Mouse (Mus musculus) forebrain, postnatal 0 days (tissue): ENCODE measurements around the gene Ccdc124. TPM values are rescaled to one million over a fixed set of nuclear protein-coding genes. Genes with fewer than 3 reads are reported as not detected.
A peak's percentile ranks its signal among the peaks of the same experiment; 100 is the strongest.

ENCODE experiments used
- ATAC-seq: fragments of 200-750 bp; cut with Nextera tagmentation; 2 replicates; pipeline ENCODE4 v1.8.0; 2017; ENCODE audit warnings: mild to moderate bottlenecking, moderate library complexity
- DNase-seq: peaks from one replicate; pipeline ENCODE4 v3.0.0-alpha.2; 2015
- H3K27ac ChIP-seq: fragments of 300-500 bp; sonication (generic); 2 replicates; pipeline ENCODE4 v1.5.1; 2014; ENCODE audit warnings: low read depth, mild to moderate bottlenecking, antibody characterized with exemption, low read length, moderate library complexity, mixed read lengths
- H3K27me3 ChIP-seq: fragments of 300-500 bp; sonication (generic); 2 replicates; pipeline ENCODE4 v1.6.1; 2014; ENCODE audit warnings: mild to moderate bottlenecking, low read length, mixed read lengths; ENCODE audit not compliant: insufficient read depth
- H3K36me3 ChIP-seq: fragments of 300-500 bp; sonication (generic); 2 replicates; pipeline ENCODE4 v1.6.1; 2014; ENCODE audit warnings: mild to moderate bottlenecking, moderate library complexity; ENCODE audit not compliant: insufficient read depth
- H3K4me1 ChIP-seq: fragments of 300-500 bp; sonication (generic); 2 replicates; pipeline ENCODE4 v1.6.1; 2014; ENCODE audit warnings: antibody characterized with exemption; ENCODE audit not compliant: insufficient read depth
- H3K4me2 ChIP-seq: fragments of 300-500 bp; sonication (generic); 2 replicates; pipeline ENCODE4 v1.6.1; 2014; ENCODE audit warnings: low read depth, mild to moderate bottlenecking, moderate library complexity
- H3K4me3 ChIP-seq: fragments of 300-500 bp; sonication (generic); 2 replicates; pipeline ENCODE4 v1.5.1; 2014; ENCODE audit warnings: low read depth, low read length, mixed read lengths
- H3K9ac ChIP-seq: fragments of 300-500 bp; sonication (generic); 2 replicates; pipeline ENCODE4 v1.6.1; 2014; ENCODE audit warnings: mild to moderate bottlenecking
- H3K9me3 ChIP-seq: fragments of 300-500 bp; sonication (generic); 2 replicates; pipeline ENCODE4 v1.6.1; 2016; ENCODE audit warnings: low read length
- CTCF ChIP-seq: sonication (generic); IDR thresholded peaks from 2 replicates; pipeline ENCODE4 v1.5.1; 2016; ENCODE audit warnings: antibody characterized with exemption, control low read depth, low read depth
- WGBS: fragments of 180-500 bp; shearing (Covaris S2); extraction: QIAGEN DNeasy Blood & Tissue Kit; methylation state at CpG from one replicate; pipeline ENCODE4 v1.1.7; 2014; 5-methylcytosine and 5-hydroxymethylcytosine counted together
- microRNA-seq, 2 experiments: library from miRNA; unstranded; fragments of <30 nt; microRNA quantifications; one replicate each; pipeline ENCODE4; 2016
- polyA plus RNA-seq: library from polyadenylated mRNA; unstranded; fragments of >200 nt; fragmentation: Nextera tagmentation; extraction: Ambion mirVana; gene quantifications from 2 replicates; pipeline ENCODE4 v1.2.1, GENCODE M21; 2015
- total RNA-seq: library from RNA; depleted of rRNA; stranded (reverse); fragments of >200 nt; gene quantifications from 2 replicates; pipeline ENCODE4 v1.2.3, GENCODE M21; 2014; rRNA removed

Gene Ccdc124
- total and polyA plus RNA-seq, 2 experiments from 2014 or later, result 34.7 to 161 TPM

DNA sequence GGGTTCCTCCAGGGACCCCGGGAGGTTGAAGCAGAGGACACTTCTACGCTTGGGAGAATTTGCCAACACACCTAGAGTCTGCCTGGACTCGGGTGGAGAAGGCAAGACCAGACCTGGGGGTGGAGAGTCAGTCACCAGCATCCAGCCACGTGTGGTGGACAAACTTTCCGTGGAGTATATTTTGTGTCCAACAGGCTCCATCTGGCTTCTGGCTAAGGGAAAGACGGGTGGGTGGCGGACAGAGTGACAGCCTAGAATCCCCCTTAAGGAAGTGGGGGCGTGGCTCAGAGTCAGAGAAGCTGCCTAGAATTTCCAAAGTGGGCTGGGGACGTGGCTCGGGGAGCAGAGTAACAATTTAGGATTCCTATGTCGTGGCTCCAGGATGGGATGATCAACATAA, 51.7 kb downstream of the Ccdc124 start:
- Histone ChIP-seq H3K27ac (no peak overlapping the region), H3K36me3 (no peaks in the 10 kb centered on the region), H3K9ac (no peak overlapping the region), H3K4me2 (no peak overlapping the region), H3K4me1 (no peaks in the 10 kb centered on the region), H3K27me3 (peaks cover 16% of the 10 kb centered on the region), H3K4me3 (no peak overlapping the region), H3K9me3 (0 out of 2 replicates have a peak, but pooled peaks cover 5% of the 10 kb centered on the region)
- WGBS, result 49% methylated on average over 11 of the region's 11 CpGs
- no peak for DNase-seq
- no peak for ATAC-seq
- no peak for TF ChIP-seq CTCF

DNA sequence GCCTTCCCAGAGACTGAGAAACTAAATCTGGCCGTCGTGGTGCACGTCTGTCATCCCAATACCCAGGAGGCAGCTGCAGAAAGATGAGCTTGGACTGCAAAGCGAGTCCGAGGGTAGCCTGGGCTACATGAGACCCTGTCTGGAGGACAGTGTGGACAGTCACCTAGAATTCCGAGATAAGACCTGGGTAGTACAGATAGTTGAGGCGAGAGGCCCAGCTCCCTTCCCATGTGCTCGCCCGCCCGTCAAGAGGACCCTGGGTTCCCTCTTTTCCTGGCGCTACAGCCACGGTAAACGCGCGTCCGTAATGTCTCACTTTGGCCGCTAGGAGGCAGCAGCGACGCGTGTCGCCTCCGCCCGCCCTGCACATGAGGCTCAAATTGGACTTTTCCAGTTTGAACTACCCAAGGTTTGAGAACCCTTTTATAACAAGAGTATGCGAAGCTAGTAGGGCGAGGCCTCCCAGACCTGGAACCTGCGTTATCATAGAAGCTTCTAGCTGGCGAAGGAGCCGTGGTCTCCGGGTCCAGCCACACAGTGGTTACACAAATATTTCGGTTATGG, 52.3 kb downstream of the Ccdc124 start:
- no peaks in the 10 kb centered on the region for H3K36me3 ChIP-seq
- no peak overlapping the region for H3K4me3 ChIP-seq
- H3K4me2 ChIP-seq, result no peak overlapping the region
- WGBS, result 15% methylated on average over 30 of the region's 30 CpGs
- H3K9ac ChIP-seq, result no peak overlapping the region
- no peaks in the 10 kb centered on the region for H3K4me1 ChIP-seq
- H3K27ac ChIP-seq, result no peak overlapping the region
- H3K27me3 ChIP-seq, result peaks cover 16% of the 10 kb centered on the region
- ATAC-seq, result peak; percentile 62; the same call in 1 of the 2 replicates
- peak; percentile 78 for DNase-seq
- 0 out of 2 replicates have a peak, but pooled peaks cover 5% of the 10 kb centered on the region for H3K9me3 ChIP-seq
- TF ChIP-seq CTCF, result peak; percentile 94

DNA sequence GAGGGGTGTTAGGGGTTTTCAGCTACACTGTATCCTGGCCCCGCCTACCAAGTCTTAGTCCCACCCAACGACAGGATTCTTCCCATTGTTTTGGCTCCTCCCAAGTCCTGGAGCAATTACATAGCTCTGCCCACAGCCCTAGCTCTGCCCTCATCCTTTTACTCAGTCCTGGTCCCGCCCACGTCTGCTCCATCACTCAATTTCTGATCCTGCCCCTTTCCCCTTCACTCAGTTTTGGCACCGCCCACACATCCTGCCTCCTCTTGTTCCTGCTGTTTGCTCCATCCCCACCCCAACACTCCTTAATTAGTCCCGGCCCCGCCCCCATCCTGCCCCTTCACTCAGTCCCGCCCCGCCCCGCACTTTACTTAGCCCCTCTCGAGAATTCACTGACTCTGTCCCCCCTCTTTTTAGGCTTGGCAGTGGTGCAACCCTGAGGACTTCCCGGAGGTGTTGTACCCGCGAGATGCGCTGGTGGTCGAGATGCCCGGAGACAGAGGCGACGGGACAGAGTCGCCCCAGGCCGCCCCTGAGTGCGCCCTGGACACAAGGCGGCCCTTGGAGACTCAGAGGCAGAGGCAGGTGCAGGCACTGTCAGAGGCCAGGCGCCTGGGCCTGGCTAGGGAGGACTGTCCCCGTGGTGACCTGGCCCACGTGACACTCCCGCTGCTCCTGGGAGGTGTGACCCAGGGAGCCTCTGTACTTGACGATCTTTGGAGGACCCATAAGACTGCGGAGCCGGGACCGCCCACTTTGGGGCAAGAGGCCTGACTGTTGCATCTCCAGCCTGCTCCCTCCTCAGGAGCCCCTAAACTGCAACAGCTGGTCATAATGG, 53.4 kb downstream of the Ccdc124 start:
- no peak overlapping the region for H3K4me3 ChIP-seq
- 0 out of 2 replicates have a peak, but pooled peaks cover 5% of the 10 kb centered on the region for H3K9me3 ChIP-seq
- DNase-seq (no peak), ATAC-seq (peak; percentile 64; the same call in 1 of the 2 replicates)
- TF ChIP-seq CTCF, result no peak
- no peaks in the 10 kb centered on the region for H3K36me3 ChIP-seq
- no peak overlapping the region for H3K27ac ChIP-seq
- WGBS, result 4% methylated on average over 31 of the region's 31 CpGs
- H3K4me2 ChIP-seq, result no peak overlapping the region
- H3K4me1 ChIP-seq, result no peaks in the 10 kb centered on the region
- peaks cover 16% of the 10 kb centered on the region for H3K27me3 ChIP-seq
- H3K9ac ChIP-seq, result no peak overlapping the region

Small RNA genes within 50 kb of the gene (microRNA-seq; reads per million reads assigned to microRNA genes)
- gene Mir7067, result 0.24 to 0.39 reads per million in 2 experiments

Other genes with a start within 250 kb of the Ccdc124 start
- 0.90 TPM in 1 of 2 replicates, not detected in the other for gene Gdf15, start 241.5 kb downstream of the Ccdc124 start, total RNA-seq
- 0.18 and 0.26 TPM in 2 replicates for gene Gdf15, start 241.5 kb downstream of the Ccdc124 start, polyA plus RNA-seq
- gene Pgpep1, start 213.5 kb downstream of the Ccdc124 start, total RNA-seq, result 22.1 and 23.8 TPM in 2 replicates
- 22.1 and 26.1 TPM in 2 replicates for gene Pgpep1, start 213.5 kb downstream of the Ccdc124 start, polyA plus RNA-seq
- gene Lsm4, start 200.7 kb downstream of the Ccdc124 start, total RNA-seq, result 93.7 and 140 TPM in 2 replicates
- 177 and 231 TPM in 2 replicates for gene Lsm4, start 200.7 kb downstream of the Ccdc124 start, polyA plus RNA-seq
- gene Jund, start 175.0 kb downstream of the Ccdc124 start, total RNA-seq, result 333 and 392 TPM in 2 replicates
- gene Jund, start 175.0 kb downstream of the Ccdc124 start, polyA plus RNA-seq, result 108 and 114 TPM in 2 replicates
- 0.33 TPM in 1 of 2 replicates, not detected in the other for gene Iqcn, start 170.5 kb downstream of the Ccdc124 start, total RNA-seq
- 0.03 and 0.08 TPM in 2 replicates for gene Iqcn, start 170.5 kb downstream of the Ccdc124 start, polyA plus RNA-seq
- not detected in 2 replicates for gene Gm3336, start 155.4 kb downstream of the Ccdc124 start, total RNA-seq
- gene Gm3336, start 155.4 kb downstream of the Ccdc124 start, polyA plus RNA-seq, result not detected in 2 replicates
- 0.48 and 0.62 TPM in 2 replicates for gene Pde4c, start 150.2 kb downstream of the Ccdc124 start, total RNA-seq
- gene Pde4c, start 150.2 kb downstream of the Ccdc124 start, polyA plus RNA-seq, result 0.10 and 0.23 TPM in 2 replicates
- gene Rab3a, start 119.3 kb downstream of the Ccdc124 start, total RNA-seq, result 450 and 499 TPM in 2 replicates
- 632 and 673 TPM in 2 replicates for gene Rab3a, start 119.3 kb downstream of the Ccdc124 start, polyA plus RNA-seq
- 33.7 and 39.9 TPM in 2 replicates for gene Mpv17l2, start 113.0 kb downstream of the Ccdc124 start, total RNA-seq
- gene Mpv17l2, start 113.0 kb downstream of the Ccdc124 start, polyA plus RNA-seq, result 60.4 and 61.9 TPM in 2 replicates
- 160 and 170 TPM in 2 replicates for gene Pik3r2, start 97.2 kb downstream of the Ccdc124 start, total RNA-seq
- 147 and 153 TPM in 2 replicates for gene Pik3r2, start 97.2 kb downstream of the Ccdc124 start, polyA plus RNA-seq
- gene Mast3, start 68.9 kb downstream of the Ccdc124 start, total RNA-seq, result 26.2 and 60.0 TPM in 2 replicates
- 20.3 and 25.2 TPM in 2 replicates for gene Mast3, start 68.9 kb downstream of the Ccdc124 start, polyA plus RNA-seq
- gene Il12rb1, start 65.5 kb downstream of the Ccdc124 start, total RNA-seq, result 0.05 TPM in 1 of 2 replicates, not detected in the other
- gene Il12rb1, start 65.5 kb downstream of the Ccdc124 start, polyA plus RNA-seq, result not detected in 2 replicates
- 15.4 and 25.9 TPM in 2 replicates for gene Arrdc2, start 34.2 kb downstream of the Ccdc124 start, total RNA-seq
- 5.6 and 7.1 TPM in 2 replicates for gene Arrdc2, start 34.2 kb downstream of the Ccdc124 start, polyA plus RNA-seq
- 20.5 and 31.5 TPM in 2 replicates for gene Kcnn1, start 10.7 kb downstream of the Ccdc124 start, total RNA-seq
- gene Kcnn1, start 10.7 kb downstream of the Ccdc124 start, polyA plus RNA-seq, result 9.4 and 9.8 TPM in 2 replicates
- 1.5 and 2.2 TPM in 2 replicates for gene Slc5a5, start 18.8 kb upstream of the Ccdc124 start, total RNA-seq
- gene Slc5a5, start 18.8 kb upstream of the Ccdc124 start, polyA plus RNA-seq, result 2.4 and 3.6 TPM in 2 replicates
- 1,945 and 2,194 TPM in 2 replicates for gene Rpl18a, start 23.5 kb upstream of the Ccdc124 start, total RNA-seq
- 2,793 and 3,853 TPM in 2 replicates for gene Rpl18a, start 23.5 kb upstream of the Ccdc124 start, polyA plus RNA-seq
- 57.2 and 68.1 TPM in 2 replicates for gene Map1s, start 32.0 kb upstream of the Ccdc124 start, total RNA-seq
- 52.7 and 63.9 TPM in 2 replicates for gene Map1s, start 32.0 kb upstream of the Ccdc124 start, polyA plus RNA-seq